Mouse (Mus musculus) bone marrow macrophage, adult 2 months (primary cell): ENCODE results near the gene Gm527. TPM values are rescaled to one million over a fixed set of nuclear protein-coding genes. Genes with fewer than 3 reads are reported as not detected.

ENCODE experiments used
- H3K27ac ChIP-seq: 2 replicates; pipeline ENCODE4 v1.5.1; 2012; ENCODE audit warnings: low read depth, low read length; ENCODE audit not compliant: insufficient read depth
- H3K4me1 ChIP-seq: 2 replicates; pipeline ENCODE4 v1.6.1; 2012; ENCODE audit warnings: low read length; ENCODE audit not compliant: control insufficient read depth, insufficient read depth
- H3K4me3 ChIP-seq: 2 replicates; pipeline ENCODE4 v1.5.1; 2012; ENCODE audit warnings: mild to moderate bottlenecking, low read length, moderate library complexity; ENCODE audit not compliant: insufficient read depth
- CTCF ChIP-seq: IDR thresholded peaks from 2 replicates; pipeline ENCODE4 v1.5.1; 2012; ENCODE audit warnings: low read depth, mild to moderate bottlenecking, low read length, moderate library complexity
- POLR2A ChIP-seq: IDR thresholded peaks from 2 replicates; pipeline ENCODE4 v1.6.1; 2012; ENCODE audit warnings: mild to moderate bottlenecking, low read depth, low read length, borderline replicate concordance
- polyA plus RNA-seq: library from polyadenylated mRNA; stranded (reverse); fragments of >200 nt; gene quantifications from 2 replicates; pipeline ENCODE4 v1.2.4, GENCODE M21; 2012; ENCODE audit not compliant: missing spikeins, insufficient read depth, insufficient read length

Gm527 gene
- polyA plus RNA-seq, 1 experiment: 1.4 TPM

- no peak for TF ChIP-seq CTCF
- no peak for TF ChIP-seq POLR2A
- H3K27ac ChIP-seq: peak overlapping the region; percentile 72
- peaks cover 10% of the 10 kb centered on the region for H3K4me1 ChIP-seq
- peak overlapping the region; percentile 99 for H3K4me3 ChIP-seq
These were observed 48.5 kb downstream of the Gm527 start for GRCm38 (mm10) chr12:64966101-64966631.

DNA sequence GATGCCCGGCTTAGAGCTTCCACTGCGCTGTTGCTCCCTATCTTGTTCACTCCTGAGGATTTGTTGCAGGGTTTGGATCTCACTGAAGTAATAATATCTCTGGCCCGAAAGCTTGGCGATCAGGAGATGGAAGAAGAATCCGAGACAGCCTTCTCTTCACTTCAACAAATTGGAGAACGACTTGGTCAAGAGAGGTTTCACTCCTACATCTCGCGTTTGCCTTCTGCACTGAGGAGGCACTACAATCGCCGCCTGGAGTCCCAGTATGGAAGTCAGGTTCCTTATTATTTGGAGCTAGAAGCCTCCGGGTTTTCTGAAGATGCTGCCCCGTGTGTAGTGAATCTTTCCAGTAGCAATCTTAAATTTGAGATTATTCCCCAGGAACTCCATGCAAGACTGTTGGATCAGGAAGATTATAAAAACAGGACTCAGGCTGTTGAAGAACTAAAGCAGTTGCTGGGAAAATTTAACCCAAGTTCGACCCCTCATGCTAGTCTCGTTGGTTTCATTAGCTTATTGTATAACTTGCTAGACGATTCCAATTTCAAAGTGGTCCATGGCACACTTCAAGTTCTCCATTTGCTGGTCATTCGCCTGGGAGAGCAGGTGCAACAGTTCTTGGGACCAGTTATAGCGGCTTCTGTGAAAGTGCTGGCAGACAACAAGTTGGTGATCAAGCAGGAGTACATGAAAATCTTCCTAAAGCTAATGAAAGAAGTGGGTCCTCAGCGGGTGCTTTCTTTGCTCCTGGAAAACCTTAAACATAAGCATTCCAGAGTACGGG, 49.1 kb downstream of the Gm527 start:
- Histone ChIP-seq H3K27ac (peak overlapping the region; percentile 72), H3K4me3 (peak overlapping the region; percentile 99), H3K4me1 (peaks cover 10% of the 10 kb centered on the region)
- TF ChIP-seq CTCF: no peak
- no peak for TF ChIP-seq POLR2A

GRCm38 (mm10) chr12:64967470-64967869, 49.8 kb downstream of the Gm527 start:
- TF ChIP-seq CTCF: no peak
- no peak for TF ChIP-seq POLR2A

GRCm38 (mm10) chr12:64968067-64968466, 50.4 kb downstream of the Gm527 start:
- peak overlapping the region; percentile 99 for H3K4me3 ChIP-seq
- no peak for TF ChIP-seq POLR2A
- no peak for TF ChIP-seq CTCF
- H3K27ac ChIP-seq: no peak overlapping the region
- H3K4me1 ChIP-seq: peaks cover 14% of the 10 kb centered on the region

More at GRCm38 (mm10) chr12:64967470-64967869, 49.8 kb downstream of the Gm527 start:
- Histone ChIP-seq H3K27ac (no peak overlapping the region), H3K4me1 (peaks cover 12% of the 10 kb centered on the region), H3K4me3 (peak overlapping the region; percentile 99)

DNA sequence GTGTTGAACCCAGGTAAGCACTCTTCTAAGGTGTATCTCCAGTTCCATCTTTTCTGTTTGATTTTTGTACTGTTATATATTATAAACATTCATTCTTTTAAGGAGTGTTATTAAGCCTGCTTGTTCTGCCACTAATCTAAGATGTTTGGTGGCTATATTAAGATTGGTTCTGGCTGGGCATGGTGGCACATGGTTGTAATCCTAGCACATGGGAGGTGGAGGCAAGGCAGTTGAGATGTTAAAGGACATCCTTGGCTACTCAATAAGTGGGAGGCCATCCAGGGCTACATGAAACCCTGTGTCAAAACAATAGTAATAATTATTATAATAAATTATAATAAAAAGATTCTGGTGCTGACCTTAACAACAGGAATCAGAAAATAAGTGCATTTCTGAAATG, 53.7 kb downstream of the Gm527 start:
- no peak overlapping the region for H3K4me3 ChIP-seq
- H3K4me1 ChIP-seq: peaks cover 20% of the 10 kb centered on the region
- H3K27ac ChIP-seq: no peak overlapping the region
- no peak for TF ChIP-seq POLR2A
- TF ChIP-seq CTCF: no peak

DNA sequence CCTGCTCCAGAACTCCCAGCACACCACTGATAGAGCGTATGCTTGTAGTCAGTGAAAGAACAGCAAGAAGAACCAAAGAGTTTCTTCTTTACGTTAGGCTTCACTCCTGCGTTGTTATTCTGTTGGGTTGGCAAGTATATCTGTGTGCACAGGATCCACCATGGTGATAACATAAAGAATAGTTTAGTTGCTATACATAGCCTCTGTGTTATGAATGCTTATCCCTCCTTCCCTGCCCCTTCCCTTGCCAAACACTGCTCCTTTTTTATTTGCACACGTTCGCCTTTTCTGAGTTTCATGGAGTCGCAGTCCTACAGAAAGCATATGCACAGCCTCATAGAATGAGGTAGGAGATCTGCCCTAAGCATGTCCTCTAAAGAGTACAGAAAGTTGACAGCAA, 54.4 kb downstream of the Gm527 start:
- TF ChIP-seq POLR2A (no peak), CTCF (no peak)
- Histone ChIP-seq H3K4me3 (no peak overlapping the region), H3K27ac (no peak overlapping the region), H3K4me1 (peaks cover 20% of the 10 kb centered on the region)

Other genes with a start within 250 kb of the Gm527 start
- gene Klhl28, start 47.6 kb downstream of the Gm527 start, polyA plus RNA-seq: 15.8 and 17.3 TPM in 2 replicates
- 15.2 and 20.5 TPM in 2 replicates for gene Togaram1, start 47.9 kb downstream of the Gm527 start, polyA plus RNA-seq
- gene Prpf39, start 118.4 kb downstream of the Gm527 start, polyA plus RNA-seq: 59.0 and 70.6 TPM in 2 replicates
- 62.2 and 74.3 TPM in 2 replicates for gene Fkbp3, start 156.1 kb downstream of the Gm527 start, polyA plus RNA-seq
- 7.0 and 7.6 TPM in 2 replicates for gene Fancm, start 157.7 kb downstream of the Gm527 start, polyA plus RNA-seq